Mouse (Mus musculus) spleen, adult 12 weeks (tissue): Measurements from ENCODE around the gene Snx3.

Experiments
- DNase-seq: peaks from one replicate; pipeline ENCODE4 v3.0.0; 2022; ENCODE audit warnings: low spot score

The Snx3 gene

DNA sequence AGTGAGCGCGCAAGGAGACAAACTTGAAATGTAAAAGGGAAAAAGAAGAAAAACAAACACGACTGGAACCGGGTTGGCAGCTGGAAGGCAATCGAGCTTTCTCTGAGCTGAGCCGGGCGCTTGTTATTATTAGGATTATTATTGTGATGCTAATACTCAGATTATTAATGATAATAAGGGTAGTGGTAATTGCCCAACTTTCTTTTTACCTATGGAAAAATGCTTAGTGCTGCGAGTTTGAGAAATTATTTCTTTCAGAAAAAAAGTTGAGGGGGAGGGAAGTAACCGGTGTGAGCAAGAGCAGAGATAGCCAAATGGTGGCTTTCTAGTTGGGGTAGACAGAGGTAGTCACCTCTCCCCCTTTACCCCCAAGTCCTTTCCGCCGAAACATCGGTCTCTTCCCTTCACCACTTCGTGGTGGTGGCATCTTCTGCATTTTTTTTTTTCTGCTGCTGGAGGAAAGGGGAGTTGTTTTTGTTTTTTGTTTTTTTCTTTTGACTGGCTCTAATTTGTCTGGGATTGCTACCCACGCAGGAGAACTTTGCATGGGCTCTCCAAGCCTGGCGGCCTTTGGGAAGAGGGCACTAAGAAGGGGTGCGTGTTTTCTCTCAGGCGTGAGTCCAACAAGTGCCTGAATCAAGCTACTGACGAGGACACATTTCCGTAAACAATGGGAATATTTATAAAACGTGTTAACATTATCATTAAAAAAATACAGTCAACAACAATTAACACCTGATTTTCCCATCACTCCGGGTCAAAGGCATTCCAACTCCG, 77.1 kb downstream of the Snx3 start:
- no peak for DNase-seq

DNA sequence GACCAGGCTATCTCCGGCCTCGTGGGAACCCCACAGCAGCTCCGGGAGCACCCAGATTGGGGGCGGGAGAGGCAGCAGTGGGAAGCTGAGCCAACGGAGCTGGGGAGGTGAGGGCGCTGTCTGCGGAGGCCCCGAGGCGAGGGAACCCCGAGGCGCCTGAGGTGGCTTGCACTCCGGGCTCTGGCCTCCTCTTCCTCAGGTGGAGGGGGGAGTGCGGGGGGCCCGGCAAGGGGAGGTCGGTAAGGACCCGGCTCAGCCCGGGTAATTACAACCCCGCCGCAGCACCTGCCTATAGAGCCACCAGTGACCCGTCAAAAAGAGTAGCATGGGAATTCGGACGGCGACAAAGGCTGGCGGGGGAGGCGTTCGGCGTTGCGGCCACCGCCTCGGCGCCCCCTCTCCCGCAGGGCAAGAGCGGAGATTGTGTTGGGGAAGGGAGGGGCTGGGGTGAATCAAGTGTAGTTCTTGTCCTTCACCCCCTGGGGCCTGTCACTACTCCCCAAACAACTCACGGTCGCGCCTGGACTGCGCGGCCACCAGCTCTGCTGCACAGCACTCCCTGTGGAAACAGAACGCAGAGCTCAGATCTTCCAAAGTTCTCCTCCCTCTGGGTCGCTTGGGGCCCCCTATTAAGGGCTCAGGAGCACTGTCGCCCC, 77.8 kb downstream of the Snx3 start:
- DNase-seq: no peak

DNA sequence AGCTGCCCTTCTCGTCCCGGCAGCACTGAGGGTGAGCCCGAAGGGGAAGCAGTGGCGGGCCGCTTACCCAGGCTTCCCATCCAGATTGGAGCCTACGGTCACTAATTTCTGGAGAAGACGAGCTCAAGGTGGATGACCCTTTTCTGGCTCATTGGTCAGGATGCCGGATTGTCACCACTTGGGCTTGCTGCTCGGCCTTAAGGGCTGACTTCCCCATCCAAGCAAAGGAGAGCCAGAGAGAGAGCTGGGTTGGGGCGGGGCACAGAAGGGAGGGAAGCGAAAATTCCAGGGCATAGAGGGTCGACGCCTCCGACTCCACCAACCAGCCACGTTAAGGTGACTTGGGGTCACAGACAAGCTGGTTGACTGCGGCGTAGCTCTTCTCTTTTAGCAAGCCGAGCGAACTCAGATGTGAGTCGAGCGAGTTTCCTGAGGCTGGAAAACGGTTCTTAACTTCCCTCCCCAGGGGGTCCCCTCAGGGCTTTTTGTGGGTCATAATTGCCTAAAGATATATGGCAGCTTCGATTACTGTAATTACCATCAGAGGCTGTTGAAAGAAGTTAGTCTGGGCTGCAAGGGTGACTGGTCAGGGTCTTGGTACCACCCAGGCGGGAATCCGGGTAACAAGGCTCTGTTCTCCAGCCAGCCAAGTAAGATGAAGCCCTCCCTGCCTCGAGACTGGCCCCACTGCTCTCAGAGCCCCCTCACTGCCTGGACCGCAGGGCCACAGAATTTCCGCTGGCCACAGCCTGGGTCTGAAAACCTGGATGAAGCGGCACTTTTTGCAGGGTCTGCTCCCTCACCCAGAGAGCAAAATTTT, 78.5 kb downstream of the Snx3 start:
- DNase-seq: no peak

DNA sequence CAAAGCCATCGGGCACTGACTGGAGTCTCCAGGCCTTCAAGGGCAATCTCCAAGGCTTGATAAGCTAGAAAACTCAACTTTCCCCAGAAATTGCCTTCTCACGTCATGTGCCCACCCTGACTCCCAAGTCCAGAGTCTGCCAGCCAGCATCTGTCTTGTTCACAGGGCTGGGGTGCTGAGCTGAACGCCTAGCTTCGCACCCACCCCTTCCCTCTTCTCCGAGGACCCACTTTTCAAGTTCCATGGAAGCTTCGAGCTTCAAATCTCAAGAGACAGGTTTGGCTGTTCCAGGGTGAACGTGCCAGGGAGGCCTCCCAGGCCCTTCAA, 79.1 kb downstream of the Snx3 start:
- no peak for DNase-seq

DNA sequence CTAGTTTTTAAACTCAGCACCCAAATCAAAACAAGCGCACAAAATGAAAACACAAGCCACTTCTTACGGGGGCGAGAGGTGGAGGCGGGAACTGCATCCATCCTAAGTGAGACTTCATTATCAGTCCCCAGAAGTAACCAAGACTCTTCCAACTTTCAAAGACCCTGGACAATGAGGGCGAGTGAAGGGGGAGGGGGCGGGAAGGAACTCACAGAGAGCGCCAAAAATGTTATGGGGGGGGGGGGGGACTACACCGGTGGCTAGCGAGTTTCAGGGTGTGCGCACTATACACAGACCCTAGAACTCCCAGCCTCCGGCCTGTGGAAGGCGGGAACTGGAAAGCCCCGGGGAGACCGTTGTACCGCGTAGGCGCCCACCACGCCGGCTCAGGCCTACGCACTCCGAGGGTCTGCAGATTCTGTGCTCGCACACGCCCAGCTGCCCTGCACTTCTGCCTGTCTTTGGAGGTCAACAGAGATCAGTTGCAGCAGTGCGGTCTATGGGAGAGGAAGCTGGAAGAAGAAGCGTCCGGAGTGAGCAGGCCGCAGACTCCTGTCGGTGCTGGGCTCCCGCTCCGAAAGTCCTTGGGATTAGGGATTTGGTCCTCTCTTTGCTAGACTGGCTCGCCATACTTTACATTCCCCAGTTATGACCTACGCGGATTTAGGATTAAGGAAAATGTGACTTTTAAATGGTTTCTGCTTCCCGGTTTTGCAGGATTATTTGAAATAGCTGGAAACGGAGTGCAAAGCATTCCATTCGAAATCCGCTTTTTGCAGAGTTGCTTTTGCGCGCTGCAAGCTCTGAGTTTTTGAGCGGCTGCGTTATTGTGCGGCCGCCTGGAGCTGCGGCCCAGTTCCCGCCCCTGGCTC, 80.1 kb downstream of the Snx3 start:
- DNase-seq: no peak

DNA sequence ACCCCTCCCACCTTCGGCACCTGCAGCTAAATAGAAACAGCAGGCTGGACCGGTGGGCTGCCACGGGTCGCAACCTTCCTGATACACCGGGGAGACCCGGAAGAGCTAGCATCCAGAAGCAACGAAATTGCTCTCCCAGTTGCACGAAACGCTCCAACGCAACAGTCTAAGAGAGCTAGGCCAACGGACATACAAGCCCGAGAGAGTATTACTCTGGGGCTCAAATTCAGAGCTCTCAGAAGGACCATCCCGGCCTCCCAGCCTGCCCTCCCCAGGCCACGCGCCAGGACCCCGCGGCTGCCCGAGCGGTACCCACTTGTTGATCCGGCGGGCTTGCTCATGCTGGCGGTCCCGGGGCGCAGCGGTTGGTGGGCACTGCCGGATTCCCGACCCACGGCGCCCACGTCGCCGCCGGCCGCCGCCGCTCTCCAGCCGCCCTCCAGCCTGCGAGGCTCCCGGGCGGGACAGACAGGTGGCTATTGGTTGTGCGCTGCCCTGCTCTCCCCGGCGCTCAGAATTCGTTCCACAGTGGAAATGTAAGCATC, 80.8 kb downstream of the Snx3 start:
- DNase-seq: no peak

DNA sequence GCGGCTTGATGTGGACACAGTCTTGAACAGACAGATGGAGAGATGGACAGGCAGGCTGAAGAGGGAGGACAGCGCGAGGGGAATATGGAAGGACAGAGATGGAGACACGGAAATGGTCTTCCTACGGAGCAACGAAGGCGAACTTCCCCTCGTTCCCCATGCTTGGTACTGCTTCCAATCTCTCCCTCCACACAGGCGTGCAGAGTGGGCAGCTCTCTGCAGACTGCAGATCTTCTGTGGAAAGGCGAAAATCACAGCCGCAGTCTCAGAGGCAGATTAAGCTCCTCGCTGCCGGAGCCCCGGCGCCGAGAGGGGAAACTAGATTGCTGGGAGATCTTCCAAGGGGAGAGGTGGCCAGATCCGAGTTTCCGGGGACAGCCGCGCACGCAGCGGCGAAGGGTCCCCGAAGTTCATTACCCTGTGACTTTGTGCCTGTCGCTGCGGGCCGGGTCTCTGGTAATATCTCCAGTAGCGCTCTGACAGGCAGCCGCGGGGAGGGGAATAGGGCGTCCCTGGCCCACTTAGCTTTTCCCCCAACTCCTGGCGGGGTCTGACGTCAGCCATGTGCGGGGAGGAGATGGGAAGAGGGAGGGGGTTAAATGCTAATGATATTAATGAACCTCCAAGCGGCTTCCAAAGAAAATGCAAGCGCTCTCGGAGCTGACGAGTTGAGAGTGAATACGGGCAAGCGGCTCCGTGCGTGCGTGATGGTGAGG, 81.5 kb downstream of the Snx3 start, which contains the start of the genes Nr2e1 and Ostm1:
Nr2e1 (minus strand) TSS at position 476 of the 716 bp plus-strand sequence.
Ostm1 (plus strand) TSS at position 666 of the 716 bp plus-strand sequence.
- no peak for DNase-seq

DNA sequence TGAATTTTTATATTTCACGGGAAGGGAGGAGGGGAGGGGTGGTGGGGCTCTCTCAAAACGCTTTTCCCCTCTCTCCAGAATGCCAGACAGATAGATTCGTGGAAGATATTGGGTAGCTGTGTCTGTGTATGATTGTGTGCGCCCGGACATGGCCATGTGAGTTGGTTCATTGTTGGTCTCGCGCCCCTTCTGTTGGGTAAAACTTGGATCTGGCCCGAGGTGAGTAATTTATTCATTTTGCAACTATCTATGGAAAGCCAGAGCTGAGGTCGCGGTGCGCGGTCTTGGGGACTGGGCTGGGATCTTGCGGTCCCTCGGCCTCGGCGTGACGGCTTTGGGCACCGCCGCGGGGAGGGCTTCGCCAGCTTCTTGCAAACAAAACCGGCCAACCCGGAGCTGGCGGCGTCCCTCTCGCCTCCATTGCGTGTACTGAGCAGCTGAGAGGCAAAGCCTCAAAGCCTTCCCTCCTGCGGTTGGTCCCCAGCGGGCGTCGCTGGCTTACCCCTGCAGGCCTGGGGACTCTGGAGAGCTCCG, 82.1 kb downstream of the Snx3 start:
- no peak for DNase-seq

DNA sequence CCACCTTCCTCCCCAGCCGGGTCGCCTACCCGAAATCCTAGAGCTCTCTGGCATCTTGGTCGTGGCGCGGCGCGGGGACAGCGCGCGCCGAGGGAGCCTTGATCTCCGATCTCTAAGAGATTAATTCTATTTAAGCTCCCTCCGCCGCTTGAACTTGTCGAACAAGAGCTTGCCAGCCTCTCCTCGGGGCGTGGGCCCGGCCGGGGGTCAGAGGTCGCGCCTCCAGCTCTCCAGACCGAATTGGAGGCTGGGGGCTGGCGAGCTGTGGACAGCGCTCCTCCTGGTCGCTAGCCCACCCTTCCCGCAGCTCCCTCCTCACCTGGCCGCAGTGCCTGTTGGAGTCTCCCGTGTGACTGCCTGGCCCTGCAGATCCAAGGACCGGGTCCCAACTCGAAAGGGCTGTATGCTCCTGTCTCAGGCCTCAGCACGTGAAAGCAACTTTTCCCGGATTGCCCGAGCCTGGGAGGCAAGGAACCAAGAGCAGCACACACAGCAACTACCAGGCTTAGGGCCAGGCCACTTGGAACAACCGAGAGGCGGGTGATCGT, 82.7 kb downstream of the Snx3 start:
- DNase-seq: no peak
